Mouse (Mus musculus): ENCODE results near the gene Gli1.

DNA sequence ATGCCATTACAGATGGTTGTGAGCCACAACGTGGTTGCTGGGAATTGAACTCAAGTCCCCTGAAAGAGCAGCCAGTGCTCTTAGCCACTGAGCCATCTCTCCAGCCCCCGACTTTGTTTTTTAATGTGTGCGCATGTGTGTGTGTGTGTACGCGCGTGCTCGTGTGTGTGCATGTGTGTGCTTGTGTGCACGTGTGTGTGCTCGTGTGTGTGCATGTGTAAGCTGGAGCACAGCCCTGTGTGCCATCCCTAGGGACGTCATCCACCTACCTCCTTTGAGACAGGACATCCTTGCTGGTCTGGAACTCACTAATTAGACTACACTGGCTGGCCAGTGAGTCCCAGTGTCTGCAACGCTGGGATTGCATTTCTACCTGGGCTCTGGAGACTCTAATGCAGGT is 11.0 kb upstream of the Gli1 start:
- TF ChIP-seq POLR2A (IDR thresholded peaks at IDR 0.05; ENCODE audit: low read depth, low read length) (no peak), CTCF (IDR thresholded peaks at IDR 0.05; ENCODE audit: extremely low read depth, insufficient read length, insufficient replicate concordance, low read depth, low read length) (no peak)

Data from small intestine, adult 2 months (tissue).